Mouse (Mus musculus): ENCODE measurements around the gene Nacc1. TPM values are rescaled to one million over a fixed set of nuclear protein-coding genes. Genes with fewer than 3 reads are reported as not detected.
A peak's percentile ranks its signal among the peaks of the same experiment; 100 is the strongest.

Gene Nacc1
- total and polyA plus RNA-seq, 2 experiments: 5.3 to 32.6 TPM

DNA sequence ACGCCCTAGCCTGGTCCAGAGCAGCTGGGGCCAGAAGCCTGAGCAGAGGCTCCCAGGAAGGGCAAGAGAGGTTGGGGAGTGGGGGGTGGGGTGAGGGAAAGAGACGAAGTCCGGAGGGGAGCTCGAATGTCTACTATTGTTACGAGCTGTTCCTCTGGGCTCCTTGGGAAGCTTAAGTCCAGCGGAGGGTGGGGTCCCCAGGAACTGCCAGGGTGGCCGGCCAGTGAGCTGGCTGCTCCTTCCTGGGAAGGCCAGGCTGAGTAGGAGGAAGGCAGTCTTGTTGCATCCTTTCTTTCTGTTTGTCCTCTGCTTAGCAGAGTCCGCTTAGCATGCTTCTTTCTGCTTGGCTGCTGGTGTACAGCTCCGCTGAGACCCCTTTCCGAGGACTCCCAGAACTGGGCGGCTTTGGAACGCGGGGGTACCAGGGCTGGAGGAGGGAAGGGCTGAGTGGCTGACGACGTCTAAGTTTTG, 20.4 kb upstream of the Nacc1 start:
- Histone ChIP-seq H3K27ac (replicated peaks; ENCODE audit: insufficient read depth, low read depth, low read length) (peak overlapping the region; percentile 97), H3K79me2 (ENCODE audit: control insufficient read depth, insufficient read depth, low read length) (peaks cover 3% of the 10 kb centered on the region; the same call in 1 of the 2 replicates), H3K4me3 (ENCODE audit: insufficient read depth, low read depth, low read length) (peak overlapping the region; percentile 52; the same call in 1 of the 2 replicates), H3K9ac (ENCODE audit: low read depth, low read length) (peak overlapping the region; percentile 69), H3K36me3 (ENCODE audit: control insufficient read depth, insufficient read depth, low read length) (no peaks in the 10 kb centered on the region), H3K27me3 (ENCODE audit: control insufficient read depth, insufficient read depth, low read length) (no peaks in the 10 kb centered on the region), H3K4me1 (ENCODE audit: control insufficient read depth, insufficient read depth, low read length) (peaks cover 36% of the 10 kb centered on the region)
- TF ChIP-seq POLR2A (IDR thresholded peaks at IDR 0.05; ENCODE audit: extremely low read depth, insufficient read depth, low read length) (no peak), CTCF (IDR thresholded peaks at IDR 0.05; ENCODE audit: low read depth, low read length) (no peak)
- 70% methylated on average over 15 of the region's 15 CpGs for WGBS
- no peak for DNase-seq (ENCODE audit: extremely low read depth, low read depth, low spot score)

DNA sequence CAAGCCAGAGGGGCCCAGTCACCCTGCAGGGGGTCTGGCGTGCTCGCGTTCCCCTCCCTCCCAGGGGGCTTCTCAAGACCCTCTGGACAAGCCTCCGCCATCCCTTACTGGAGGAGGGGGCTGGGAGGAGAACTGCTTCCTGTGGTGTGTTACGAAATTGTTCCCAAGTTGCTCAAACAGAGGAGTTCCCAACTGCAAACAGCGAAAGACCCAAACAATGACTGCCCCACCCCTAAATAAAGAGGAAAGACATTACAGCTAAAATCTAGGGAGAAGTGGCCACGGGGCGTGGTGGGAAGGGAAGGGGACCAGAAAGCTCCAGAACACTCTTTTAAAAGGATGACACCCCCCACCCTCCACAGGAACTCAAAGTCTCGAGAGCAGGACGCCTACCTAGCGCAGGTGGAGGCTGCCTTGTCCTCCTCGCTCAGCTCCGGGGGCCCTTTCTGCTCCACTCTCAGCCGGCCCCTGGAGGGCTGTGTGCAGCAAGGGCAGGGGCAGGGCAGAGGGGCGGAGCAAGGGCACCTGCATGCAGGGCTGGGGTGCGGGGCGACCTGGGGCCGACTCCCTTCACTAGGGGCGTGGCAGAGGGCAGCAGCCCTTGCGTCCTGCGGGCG, 19.7 kb upstream of the Nacc1 start:
- DNase-seq (ENCODE audit: extremely low read depth, low read depth, low spot score): peak; percentile 91
- Histone ChIP-seq H3K79me2 (ENCODE audit: control insufficient read depth, insufficient read depth, low read length) (peaks cover 3% of the 10 kb centered on the region; the same call in 1 of the 2 replicates), H3K4me3 (ENCODE audit: insufficient read depth, low read depth, low read length) (peak overlapping the region; percentile 71), H3K9ac (ENCODE audit: low read depth, low read length) (peak overlapping the region; percentile 89), H3K4me1 (ENCODE audit: control insufficient read depth, insufficient read depth, low read length) (peaks cover 30% of the 10 kb centered on the region), H3K27ac (replicated peaks; ENCODE audit: insufficient read depth, low read depth, low read length) (peak overlapping the region; percentile 97), H3K36me3 (ENCODE audit: control insufficient read depth, insufficient read depth, low read length) (no peaks in the 10 kb centered on the region), H3K27me3 (ENCODE audit: control insufficient read depth, insufficient read depth, low read length) (no peaks in the 10 kb centered on the region)
- TF ChIP-seq POLR2A (IDR thresholded peaks at IDR 0.05; ENCODE audit: extremely low read depth, insufficient read depth, low read length) (0 out of 2 replicates have a peak, but pooled peaks have one; percentile 20), CTCF (IDR thresholded peaks at IDR 0.05; ENCODE audit: low read depth, low read length) (no peak)
- 17% methylated on average over 22 of the region's 22 CpGs for WGBS

DNA sequence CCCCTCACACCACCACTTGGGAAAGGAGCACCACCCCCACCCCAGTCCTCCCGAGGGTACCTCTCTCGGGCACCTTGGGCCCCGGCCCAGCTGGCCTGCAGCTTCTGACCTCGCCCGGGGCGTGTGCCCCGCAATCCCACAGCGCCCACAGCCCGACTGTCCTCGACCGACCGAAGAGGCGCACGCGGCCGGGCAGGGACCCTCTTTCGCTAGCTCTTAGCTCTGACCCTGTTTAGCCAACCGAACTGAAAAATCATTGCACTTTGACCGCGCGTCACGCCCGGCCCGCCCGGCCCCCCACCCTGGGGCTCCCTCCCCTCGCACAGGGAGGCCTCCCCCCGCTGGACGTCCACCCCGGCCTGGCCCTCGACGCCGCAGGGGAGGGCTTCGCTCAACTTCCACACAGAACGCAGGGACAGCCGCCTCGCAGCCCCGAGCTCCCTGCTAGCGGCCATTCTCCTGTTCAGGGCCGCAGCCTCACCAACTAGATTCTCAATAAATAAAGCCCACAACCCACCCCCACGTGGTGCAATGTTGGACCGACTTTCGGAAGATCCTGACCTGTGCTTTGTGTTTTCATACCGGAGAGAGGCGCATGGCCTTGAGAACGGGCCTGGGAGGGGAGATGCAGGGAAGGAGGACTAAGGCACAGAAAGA, 19.1 kb upstream of the Nacc1 start:
- Histone ChIP-seq H3K79me2 (ENCODE audit: control insufficient read depth, insufficient read depth, low read length) (peaks cover 3% of the 10 kb centered on the region; the same call in 1 of the 2 replicates), H3K27ac (replicated peaks; ENCODE audit: insufficient read depth, low read depth, low read length) (peak overlapping the region; percentile 96), H3K4me3 (ENCODE audit: insufficient read depth, low read depth, low read length) (peak overlapping the region; percentile 71), H3K27me3 (ENCODE audit: control insufficient read depth, insufficient read depth, low read length) (no peaks in the 10 kb centered on the region), H3K9ac (ENCODE audit: low read depth, low read length) (peak overlapping the region; percentile 89), H3K36me3 (ENCODE audit: control insufficient read depth, insufficient read depth, low read length) (no peaks in the 10 kb centered on the region), H3K4me1 (ENCODE audit: control insufficient read depth, insufficient read depth, low read length) (peaks cover 27% of the 10 kb centered on the region)
- 16% methylated on average over 45 of the region's 45 CpGs for WGBS
- DNase-seq (ENCODE audit: extremely low read depth, low read depth, low spot score): peak; percentile 82
- no peak for TF ChIP-seq CTCF (IDR thresholded peaks at IDR 0.05; ENCODE audit: low read depth, low read length)
- peak; percentile 56; the same call in 1 of the 2 replicates for TF ChIP-seq POLR2A (IDR thresholded peaks at IDR 0.05; ENCODE audit: extremely low read depth, insufficient read depth, low read length)

DNA sequence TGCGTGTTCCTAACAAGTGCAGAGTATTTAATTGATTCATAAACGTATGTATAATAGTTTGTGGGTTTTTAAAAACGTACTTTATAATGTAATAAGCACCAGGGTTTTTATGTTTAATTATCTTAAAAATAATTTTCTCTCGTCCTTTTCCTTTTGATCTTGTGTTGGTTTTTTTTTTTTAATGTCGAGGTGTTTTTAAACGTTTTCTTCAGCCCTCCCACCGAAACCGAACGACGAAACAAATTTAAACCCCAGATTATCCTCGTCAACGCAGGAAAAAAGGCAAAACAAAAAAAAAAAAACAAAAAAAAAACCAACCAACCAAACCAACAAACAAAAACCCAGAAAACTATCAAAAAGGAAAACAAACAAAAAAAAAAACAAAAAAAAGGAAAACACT, 18.3 kb upstream of the Nacc1 start:
- TF ChIP-seq POLR2A (IDR thresholded peaks at IDR 0.05; ENCODE audit: extremely low read depth, insufficient read depth, low read length): no peak
- DNase-seq (ENCODE audit: extremely low read depth, low read depth, low spot score): no peak
- Histone ChIP-seq H3K27ac (replicated peaks; ENCODE audit: insufficient read depth, low read depth, low read length) (peak overlapping the region; percentile 96; the same call in 1 of the 2 replicates), H3K9ac (ENCODE audit: low read depth, low read length) (peak overlapping the region; percentile 81), H3K4me3 (ENCODE audit: insufficient read depth, low read depth, low read length) (peak overlapping the region; percentile 71), H3K27me3 (ENCODE audit: control insufficient read depth, insufficient read depth, low read length) (no peaks in the 10 kb centered on the region), H3K36me3 (ENCODE audit: control insufficient read depth, insufficient read depth, low read length) (no peaks in the 10 kb centered on the region), H3K4me1 (ENCODE audit: control insufficient read depth, insufficient read depth, low read length) (peaks cover 21% of the 10 kb centered on the region), H3K79me2 (ENCODE audit: control insufficient read depth, insufficient read depth, low read length) (peaks cover 3% of the 10 kb centered on the region; the same call in 1 of the 2 replicates)
- 14% methylated on average over 12 of the region's 12 CpGs for WGBS

DNA sequence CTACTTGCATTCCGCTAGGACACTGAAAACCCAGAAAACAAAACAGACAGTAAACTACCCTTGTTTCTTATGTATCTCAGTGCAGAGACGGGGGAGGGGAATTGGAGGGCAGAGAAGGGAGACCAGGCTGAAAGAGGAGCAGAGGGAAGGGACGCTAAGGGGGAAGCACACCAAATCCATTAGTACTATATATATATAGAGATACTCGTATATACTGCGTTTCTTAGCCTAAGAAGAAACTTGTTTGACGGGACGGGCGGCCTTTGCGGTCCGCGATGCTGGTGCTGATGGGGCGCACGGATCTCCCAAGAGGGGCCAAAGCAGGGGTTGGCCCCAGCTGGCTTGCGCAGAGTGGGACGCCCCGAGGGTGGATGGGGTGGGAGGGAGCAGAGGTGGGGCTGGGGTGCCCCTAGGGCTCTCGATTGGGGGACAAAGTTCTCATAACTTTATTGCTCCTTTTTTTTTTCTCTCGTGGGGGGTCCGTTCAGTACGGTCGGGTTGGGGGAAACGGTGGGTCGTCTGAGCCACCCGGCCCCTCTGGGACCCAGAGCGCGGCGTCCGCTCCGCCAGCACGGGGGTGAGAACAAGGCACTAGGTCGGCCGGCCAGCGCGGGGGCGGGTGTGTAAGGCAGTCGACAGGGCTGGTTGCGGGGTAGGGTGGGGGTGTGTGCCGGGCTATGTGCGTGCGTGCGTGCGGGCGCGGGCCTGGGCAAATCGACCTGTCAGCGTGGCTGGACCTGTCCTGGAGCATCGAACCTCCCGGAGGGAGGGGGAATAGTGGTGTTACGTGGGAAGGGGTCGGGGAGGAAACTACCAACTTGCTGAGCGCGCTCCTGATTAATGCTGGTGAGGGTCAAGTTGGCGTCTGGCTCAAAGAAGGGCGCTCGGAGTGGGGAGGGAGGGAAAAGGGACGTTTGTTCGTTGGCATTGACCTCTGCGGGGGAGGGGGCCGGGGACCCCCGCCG, 17.5 kb upstream of the Nacc1 start:
- DNase-seq (ENCODE audit: extremely low read depth, low read depth, low spot score): no peak
- Histone ChIP-seq H3K79me2 (ENCODE audit: control insufficient read depth, insufficient read depth, low read length) (peaks cover 3% of the 10 kb centered on the region; the same call in 1 of the 2 replicates), H3K4me1 (ENCODE audit: control insufficient read depth, insufficient read depth, low read length) (peaks cover 18% of the 10 kb centered on the region; the same call in 1 of the 2 replicates), H3K27ac (replicated peaks; ENCODE audit: insufficient read depth, low read depth, low read length) (no peak overlapping the region), H3K9ac (ENCODE audit: low read depth, low read length) (peak overlapping the region; percentile 81), H3K4me3 (ENCODE audit: insufficient read depth, low read depth, low read length) (peak overlapping the region; percentile 62), H3K27me3 (ENCODE audit: control insufficient read depth, insufficient read depth, low read length) (no peaks in the 10 kb centered on the region), H3K36me3 (ENCODE audit: control insufficient read depth, insufficient read depth, low read length) (no peaks in the 10 kb centered on the region)
- no peak for TF ChIP-seq CTCF (IDR thresholded peaks at IDR 0.05; ENCODE audit: low read depth, low read length)
- no peak for TF ChIP-seq POLR2A (IDR thresholded peaks at IDR 0.05; ENCODE audit: extremely low read depth, insufficient read depth, low read length)
- 12% methylated on average over 60 of the region's 61 CpGs for WGBS

Data from liver, adult 2 months (tissue).